In the genomic region with DNA sequence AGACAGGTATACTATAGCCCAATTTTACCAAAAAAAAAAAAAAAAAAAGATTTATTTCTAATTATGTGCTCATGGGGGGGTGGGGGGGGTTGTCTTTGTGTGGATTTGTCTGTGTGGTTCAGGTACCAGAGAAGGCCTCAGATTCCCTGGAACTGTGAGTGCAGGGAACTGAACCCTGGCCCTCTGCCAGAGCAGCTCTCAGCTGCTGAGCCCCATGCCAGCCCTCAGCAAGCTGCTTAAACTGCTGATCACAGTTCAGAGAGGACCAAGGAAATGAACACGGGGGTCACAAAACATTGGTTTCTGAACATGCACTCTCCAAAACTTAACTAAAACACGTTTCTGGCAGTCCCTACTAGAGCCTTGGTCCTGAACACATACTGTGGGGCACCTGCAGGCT, we compare ENCODE assay signal across 8 mouse cellular contexts. TPM values are rescaled to one million over a fixed set of nuclear protein-coding genes. Genes with fewer than 3 reads are reported as not detected.
A peak's percentile ranks its signal among the peaks of the same experiment; 100 is the strongest.
DNase-seq lines count a peak whose midpoint lies in the region; ATAC-seq and TF ChIP-seq lines count a peak whose summit lies in the region.

No protein-coding gene starts in this region.

- no peak overlapping the region for H3K9ac ChIP-seq in liver, postnatal 0 days (replicated peaks)

- H3K4me2 ChIP-seq in liver, postnatal 0 days (ENCODE audit: low read depth, low read length): no peak overlapping the region

- 58% methylated on average over 2 of the region's 2 CpGs for WGBS in lung, adult 2 months
- WGBS in liver, postnatal 0 days (ENCODE audit: insufficient replicate concordance): 74% methylated on average over 2 of the region's 2 CpGs

- peak; percentile 71 for DNase-seq in cerebellum, adult 11 months
- peak; percentile 8 for DNase-seq in lung, postnatal 36 days
- DNase-seq in lung, adult 2 months: no peak
- peak; percentile 74 for DNase-seq in gastrocnemius, postnatal 10 days
- DNase-seq in liver, postnatal 0 days: peak; percentile 30
- DNase-seq in embryo, embryonic 9.5 days (ENCODE audit: extremely low spot score): no peak
- no peak for DNase-seq in thymus, postnatal 4 days

- no peak for TF ChIP-seq POLR2A in lung, adult 2 months (IDR thresholded peaks at IDR 0.05; ENCODE audit: borderline replicate concordance, extremely low read depth, low read depth, low read length)

- no peak for TF ChIP-seq EP300 in liver, postnatal 0 days (IDR thresholded peaks at IDR 0.05; ENCODE audit: low read depth)

- H3K36me3 ChIP-seq in liver, postnatal 0 days (replicated peaks; ENCODE audit: insufficient read depth, low read length): peaks cover 31% of the 10 kb centered on the region

- no peak for TF ChIP-seq CTCF in lung, adult 2 months (IDR thresholded peaks at IDR 0.05; ENCODE audit: insufficient read depth, low read length)
- no peak for TF ChIP-seq CTCF in liver, postnatal 0 days (IDR thresholded peaks at IDR 0.05; ENCODE audit: low read depth)

- no peaks in the 10 kb centered on the region for H3K27me3 ChIP-seq in liver, postnatal 0 days (ENCODE audit: insufficient read depth, low read length)

- no peak overlapping the region for H3K27ac ChIP-seq in liver, postnatal 0 days (ENCODE audit: low read depth)

- H3K9me3 ChIP-seq in liver, postnatal 0 days (ENCODE audit: low read length): no peaks in the 10 kb centered on the region

- no peak for ATAC-seq in cerebellum, adult (ENCODE audit: insufficient number of reproducible peaks, low FRiP score, low TSS enrichment)
- no peak for ATAC-seq in liver, postnatal 0 days

- H3K4me3 ChIP-seq in lung, adult 2 months (replicated peaks; ENCODE audit: extremely low read depth, low read depth, low read length): no peak overlapping the region
- H3K4me3 ChIP-seq in liver, postnatal 0 days (ENCODE audit: low read depth, low read length): no peak overlapping the region

- H3K4me1 ChIP-seq in lung, adult 2 months (ENCODE audit: control insufficient read depth, insufficient read depth, low read length): no peaks in the 10 kb centered on the region
- no peaks in the 10 kb centered on the region for H3K4me1 ChIP-seq in liver, postnatal 0 days (ENCODE audit: insufficient read depth)

RNA-seq across cellular contexts. Expression of a gene that starts 16.4 kb away (rescaled TPM):
- 12.9 and 15.9 TPM in 2 replicates for polyA plus RNA-seq in lung, adult 2 months (2012; rRNA removed)
- 10 to 100 TPM; 23.3 to 26.6 TPM for total RNA-seq in gastrocnemius, postnatal 10 days (2021)
- 11.6 and 11.8 TPM in 2 replicates for polyA plus RNA-seq in liver, postnatal 0 days (2015; fragmentation: Nextera tagmentation; extraction: Ambion mirVana)

RNA-seq across cellular contexts. Expression of a gene that starts 31.2 kb away (rescaled TPM):
- polyA plus RNA-seq in lung, adult 2 months (2012; rRNA removed): 14.2 and 15.2 TPM in 2 replicates
- total RNA-seq in gastrocnemius, postnatal 10 days (2021): 1 to 10 TPM in 1 of 2 experiments, not detected in 1; 1.1 TPM
- polyA plus RNA-seq in liver, postnatal 0 days (2015; fragmentation: Nextera tagmentation; extraction: Ambion mirVana): not detected in 2 replicates

RNA-seq across cellular contexts. Expression of a gene that starts 32.5 kb away (rescaled TPM):
- polyA plus RNA-seq in lung, adult 2 months (2012; rRNA removed): 37.4 and 58.4 TPM in 2 replicates
- total RNA-seq in gastrocnemius, postnatal 10 days (2021): 10 to 100 TPM; 36.9 to 38.8 TPM
- 34.1 and 35.2 TPM in 2 replicates for polyA plus RNA-seq in liver, postnatal 0 days (2015; fragmentation: Nextera tagmentation; extraction: Ambion mirVana)

RNA-seq across cellular contexts. Expression of a gene that starts 46.2 kb away (rescaled TPM):
- polyA plus RNA-seq in lung, adult 2 months (2012; rRNA removed): 5.8 and 8.5 TPM in 2 replicates
- total RNA-seq in gastrocnemius, postnatal 10 days (2021): not detected
- not detected in 2 replicates for polyA plus RNA-seq in liver, postnatal 0 days (2015; fragmentation: Nextera tagmentation; extraction: Ambion mirVana)

Comparison
In these comparisons a context has a peak if more than half of its experiments do, and no peak if none do; other contexts are left out.
1. DNase-seq: peak in cerebellum, adult 11 months (single experiment), lung, postnatal 36 days (single experiment), gastrocnemius, postnatal 10 days (single experiment) and liver, postnatal 0 days (single experiment); none in lung, adult 2 months (single experiment), embryo, embryonic 9.5 days (single experiment) and thymus, postnatal 4 days (single experiment).
2. RNA of a gene that starts 31.2 kb away (polyA plus RNA-seq): 14.2 to 15.2 TPM in lung, adult 2 months; not detected in liver, postnatal 0 days; every median in the first group is over 10 times any median in the second.